Mouse (Mus musculus) spleen, postnatal 10 days (tissue): ENCODE results near the gene Prr36.
"Not testable (repeated sequence)": the region's sequence is repeated elsewhere in the genome, so short reads cannot be mapped to it uniquely, and the experiment has no call there.

Experiments used
- DNase-seq, 2 experiments: peaks; one replicate each; pipeline ENCODE4 v3.0.0; 2021 to 2022; ENCODE audit warnings: low spot score in 2 of 2

Prr36 gene

GRCm38 (mm10) chr8:4216791-4217621 is at the start of gene Prr36:
TSS of gene Prr36 (minus strand) at chr8:4217459.
- DNase-seq = no peak

DNA sequence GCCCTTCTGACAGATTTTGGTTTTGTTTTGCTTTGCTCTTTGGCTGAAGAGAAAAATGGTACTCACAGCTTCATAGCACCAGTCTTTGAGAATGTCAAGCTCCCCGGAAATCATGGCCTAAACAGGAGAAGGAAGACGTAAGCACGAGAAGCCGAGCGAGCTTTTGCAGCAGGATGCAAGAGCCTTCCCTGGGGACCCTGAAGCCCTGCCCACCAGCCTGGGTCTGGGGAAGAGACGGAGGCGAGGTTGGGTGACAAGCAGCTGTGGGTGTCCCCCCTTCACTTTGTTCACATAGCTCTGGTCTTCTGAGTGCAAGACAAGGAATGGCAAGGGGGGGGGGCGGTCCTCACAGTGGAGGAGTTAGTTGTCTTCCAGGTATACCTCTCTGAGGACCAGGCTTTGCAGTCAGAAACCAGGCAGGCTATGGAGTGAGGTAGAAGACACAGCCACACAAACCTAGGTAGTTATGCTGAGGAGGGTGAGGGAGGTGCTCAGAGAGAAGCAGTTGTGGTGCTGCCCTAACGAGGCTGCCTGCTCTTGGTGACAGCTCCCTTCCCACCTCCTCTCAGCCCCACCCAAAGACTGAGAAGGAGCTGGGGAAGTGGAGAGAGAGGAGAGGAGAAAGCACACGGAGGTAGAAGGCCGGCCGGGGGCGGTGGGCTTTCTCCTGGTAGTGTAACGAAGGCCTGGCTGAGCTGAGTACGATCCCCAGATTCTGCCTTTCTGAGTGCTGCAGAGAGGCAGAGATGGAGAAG is 48.1 kb upstream of the Prr36 start:
- no peak for DNase-seq

DNA sequence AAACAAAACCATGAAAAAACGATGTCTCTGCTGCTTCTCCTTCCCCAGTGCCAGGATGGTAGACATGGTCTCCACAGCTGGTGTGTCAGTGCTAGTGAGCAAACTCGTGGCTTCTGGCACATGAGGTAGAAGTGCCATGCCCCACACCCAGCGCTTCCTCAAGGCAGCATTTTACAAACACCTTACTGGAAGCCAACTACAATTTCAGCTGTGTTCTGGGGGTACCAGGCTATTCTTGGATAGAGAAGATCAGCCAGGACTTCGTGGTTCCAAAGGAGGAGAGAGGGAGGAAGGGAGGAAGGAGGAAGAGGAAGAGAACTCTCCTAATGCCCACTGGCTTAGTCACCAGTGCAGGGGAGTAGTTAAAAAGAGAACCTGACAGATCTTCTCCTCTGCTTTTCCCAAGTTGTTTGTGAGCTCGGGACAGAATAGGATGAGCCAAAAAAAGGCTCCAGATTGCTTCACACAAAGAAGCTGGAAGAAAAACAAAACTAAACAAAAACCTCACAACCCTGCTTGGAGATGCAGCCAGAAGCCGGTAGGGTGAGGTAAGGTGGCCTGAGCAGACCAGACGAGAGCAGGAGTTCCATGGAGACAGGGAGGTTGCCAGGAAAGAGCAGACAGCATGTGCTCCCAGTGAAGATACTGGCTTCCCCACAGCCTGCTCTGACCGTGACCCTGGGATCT is 46.0 kb upstream of the Prr36 start:
- DNase-seq = no peak

DNA sequence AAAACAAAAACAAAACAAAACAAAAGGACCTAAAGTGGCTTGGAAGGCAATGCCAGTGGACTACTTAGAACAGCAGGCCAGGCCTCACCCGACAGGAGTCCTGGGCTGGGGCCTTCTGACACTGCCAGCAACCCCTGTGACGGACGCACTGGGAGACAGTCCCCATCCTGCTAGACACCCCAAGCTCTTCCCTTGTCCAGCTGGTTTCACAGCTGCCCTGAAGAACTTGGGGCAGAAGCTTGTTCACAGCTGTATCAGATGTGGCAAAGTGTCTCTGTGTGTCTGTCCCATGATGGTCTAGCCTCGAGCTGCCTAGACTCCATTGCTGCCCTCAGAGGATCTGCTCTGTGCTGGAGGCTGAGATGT is 42.5 kb upstream of the Prr36 start:
- peak in 1 of 2 experiments; percentile 14 for DNase-seq

DNA sequence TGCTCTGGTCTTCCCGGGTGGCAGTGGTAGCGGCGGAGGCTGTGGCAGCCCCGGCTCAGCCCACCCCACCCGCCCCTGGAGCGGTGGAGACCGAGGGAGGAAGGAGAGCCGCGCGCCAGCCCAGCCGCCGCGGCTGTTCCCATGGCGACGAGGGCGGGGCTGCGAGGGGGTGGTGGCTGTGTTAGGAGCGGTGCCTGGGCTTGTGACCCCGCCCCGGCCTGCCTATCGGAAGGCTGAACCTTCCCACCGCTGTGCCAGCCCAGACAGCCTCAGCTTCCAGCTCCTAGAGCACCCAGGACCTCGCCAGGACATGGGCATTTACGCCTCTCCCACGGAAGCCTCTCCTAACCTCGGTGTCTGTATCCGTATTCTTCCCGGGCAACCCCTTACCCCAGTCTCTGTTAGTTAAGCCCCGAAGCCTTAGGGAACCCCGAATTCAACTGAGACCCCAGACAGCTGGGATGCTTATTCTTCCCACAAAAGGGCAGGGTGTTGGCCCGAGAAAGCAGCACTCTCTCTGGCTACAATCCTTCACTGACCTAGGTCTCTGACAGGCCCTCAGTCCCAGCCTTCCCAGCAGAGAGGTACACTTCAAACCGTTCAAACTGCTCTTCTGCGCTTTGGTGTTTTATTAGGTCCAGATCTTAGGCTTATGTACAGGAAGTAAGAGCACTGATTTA is 42.0 kb upstream of the Prr36 start, which contains the start of gene Ctxn1:
Gene Ctxn1 (minus strand): TSS at position 150 of the 680 bp plus-strand sequence.
- DNase-seq = peak; percentile 94 to 99

GRCm38 (mm10) chr8:4258678-4259077 is 41.4 kb upstream of the Prr36 start:
- peak; percentile 60 to 62 for DNase-seq

GRCm38 (mm10) chr8:4258233-4258632 is 41.0 kb upstream of the Prr36 start:
- DNase-seq = peak; percentile 77 to 89

DNA sequence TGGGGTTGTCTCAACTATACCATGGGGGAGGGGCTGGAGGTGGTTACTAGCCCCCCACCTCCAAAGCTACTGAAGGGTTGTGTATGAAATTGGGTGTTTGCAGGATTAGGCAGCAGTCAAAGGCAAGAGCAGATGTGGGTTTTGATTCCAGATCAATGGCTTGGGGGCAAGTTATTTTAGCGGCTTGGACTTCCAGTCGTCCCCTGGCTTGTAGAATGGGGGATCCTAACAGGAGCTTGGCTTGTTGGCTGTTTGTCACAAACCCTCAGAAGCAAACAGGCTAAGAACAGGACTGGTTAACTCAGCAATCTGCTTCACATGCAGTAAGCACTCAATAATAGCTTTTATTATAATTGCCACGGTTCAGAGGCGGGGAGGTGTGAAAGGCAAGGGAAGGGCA is 40.1 kb upstream of the Prr36 start:
- no peak for DNase-seq

DNA sequence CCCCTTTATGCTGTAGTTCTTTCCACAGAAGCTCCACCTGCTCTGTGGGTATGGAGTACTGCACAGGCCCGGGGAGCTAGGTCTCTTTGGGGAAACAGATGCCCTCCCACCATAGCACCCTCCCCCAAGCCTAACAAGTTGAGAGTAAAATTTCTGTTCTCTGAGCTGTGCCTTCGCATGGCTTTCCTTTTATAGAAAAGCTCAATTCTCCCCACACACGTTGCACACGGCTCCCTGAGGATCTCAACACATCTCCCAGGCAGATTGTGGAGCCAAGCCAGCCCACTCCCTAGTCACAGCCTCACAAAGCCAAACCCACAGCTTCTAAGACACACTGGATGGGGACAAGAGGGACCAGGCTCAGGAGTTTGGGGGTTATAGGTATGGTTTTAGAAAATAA is 39.7 kb upstream of the Prr36 start:
- no peak for DNase-seq

GRCm38 (mm10) chr8:4255471-4255870 is 38.2 kb upstream of the Prr36 start:
- not testable (repeated sequence) for DNase-seq

GRCm38 (mm10) chr8:4254001-4254400 is 36.7 kb upstream of the Prr36 start:
- DNase-seq = no peak

GRCm38 (mm10) chr8:4252934-4253841 is 35.9 kb upstream of the Prr36 start, which contains the start of gene Snapc2:
TSS of gene Snapc2 (plus strand) at chr8:4253080.
- peak; percentile 97 to 99 for DNase-seq

- DNase-seq = no peak
Measured at GRCm38 (mm10) chr8:4252116-4252760, 35.0 kb upstream of the Prr36 start.

DNA sequence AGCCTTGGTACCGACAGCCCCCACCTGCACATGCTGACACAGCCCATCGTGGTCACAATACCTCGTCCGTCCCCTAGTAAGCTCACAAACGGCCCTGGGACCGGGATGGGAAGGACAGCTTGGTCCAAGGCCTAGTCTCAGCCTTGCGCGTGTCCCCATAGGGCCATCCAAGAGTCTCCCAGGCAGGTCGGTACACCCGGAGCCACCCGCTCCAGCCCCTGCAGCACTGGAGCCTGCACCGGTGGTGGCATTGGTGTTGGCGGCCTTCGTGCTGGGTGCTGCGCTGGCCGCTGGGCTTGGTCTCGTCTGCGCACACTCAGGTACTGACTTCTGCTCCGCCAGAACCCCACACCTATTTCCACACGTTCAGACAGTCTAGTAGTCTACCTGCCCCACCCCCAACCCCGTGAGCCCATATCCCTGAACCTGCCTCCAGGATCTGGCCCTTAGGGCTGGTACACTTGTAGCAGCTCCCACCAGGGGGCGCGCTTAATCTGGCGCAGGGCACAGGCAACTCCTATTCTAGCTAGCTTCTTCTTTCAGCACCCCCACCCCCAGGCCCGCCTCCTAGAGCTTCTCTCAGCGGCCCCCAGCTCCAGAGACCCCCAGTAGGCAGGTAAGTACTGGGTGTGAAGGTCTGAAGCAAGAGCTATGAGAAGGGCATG is 33.2 kb upstream of the Prr36 start:
- DNase-seq = peak; percentile 81 to 92

GRCm38 (mm10) chr8:4249213-4249612 is 32.0 kb upstream of the Prr36 start:
- no peak for DNase-seq

DNA sequence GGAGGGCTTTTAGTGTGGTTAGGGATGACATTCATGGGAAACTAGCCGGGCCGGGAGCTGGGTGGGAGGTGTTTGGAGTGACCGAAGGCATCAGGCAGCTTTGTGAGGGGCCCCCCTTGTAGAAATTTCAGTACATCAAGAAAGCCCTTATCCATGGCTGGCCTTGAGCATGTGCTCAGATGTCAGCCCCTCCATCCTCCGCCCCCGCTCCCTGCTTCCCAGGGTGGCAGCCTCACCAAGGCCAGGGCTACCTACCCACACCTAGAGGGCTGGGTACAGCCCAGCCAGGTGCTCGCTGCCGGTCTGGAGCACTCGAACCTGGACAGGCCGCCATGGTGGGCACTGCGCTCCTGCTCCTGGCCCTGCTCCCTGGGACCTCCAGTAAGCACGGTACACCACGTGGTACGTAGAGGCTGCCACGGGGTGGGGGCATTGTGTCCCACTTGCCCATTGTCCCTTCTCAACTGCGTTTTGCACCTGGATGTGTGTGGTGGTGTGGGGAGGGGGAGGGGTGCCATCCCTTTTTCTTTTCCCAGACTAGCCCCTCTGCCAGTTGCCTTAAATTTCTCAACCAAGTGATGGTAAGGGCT is 30.8 kb upstream of the Prr36 start, which contains the start of gene Tgfbr3l:
Gene Tgfbr3l (plus strand): TSS at position 264 of the 590 bp plus-strand sequence.
- no peak for DNase-seq

GRCm38 (mm10) chr8:4247241-4247640 is 30.0 kb upstream of the Prr36 start:
- no peak for DNase-seq

DNA sequence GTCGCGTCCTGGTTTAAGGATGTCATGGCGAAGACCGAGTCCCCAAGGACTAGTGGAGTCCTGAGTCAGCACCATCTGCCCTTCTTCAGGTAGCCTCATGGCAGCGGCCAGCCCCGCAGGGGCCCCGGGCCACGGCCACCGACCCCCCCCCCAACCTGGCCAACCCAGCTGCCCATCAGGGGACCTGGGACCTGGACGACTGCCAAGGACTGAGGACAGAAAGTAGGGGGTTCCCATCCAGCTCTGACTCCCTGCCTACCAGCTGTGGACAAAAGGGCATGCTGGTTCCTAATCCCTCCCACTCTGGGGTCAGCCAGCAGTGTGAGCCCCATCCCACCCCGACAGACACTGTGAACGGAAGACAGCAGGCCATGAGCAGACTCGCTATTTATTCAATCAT is 28.5 kb upstream of the Prr36 start:
- no peak for DNase-seq

GRCm38 (mm10) chr8:4245061-4245460 is 27.8 kb upstream of the Prr36 start:
- DNase-seq = no peak
